Mouse (Mus musculus) mouse trophoblast stem cell (cell line): Measurements from ENCODE around the gene Eif3b.
"Not testable (repeated sequence)": the region's sequence is repeated elsewhere in the genome, so short reads cannot be mapped to it uniquely, and the experiment has no call there.

ENCODE experiments used
- in situ Hi-C, 2 experiments: fragments of 300-500 bp; cut with MseI, MboI; formaldehyde crosslinking; loops; 2 replicates in 1 of 2; 3 replicates in 1 of 2; pipeline ENCODE4 v1.15.1; 2025

Gene Eif3b

DNA sequence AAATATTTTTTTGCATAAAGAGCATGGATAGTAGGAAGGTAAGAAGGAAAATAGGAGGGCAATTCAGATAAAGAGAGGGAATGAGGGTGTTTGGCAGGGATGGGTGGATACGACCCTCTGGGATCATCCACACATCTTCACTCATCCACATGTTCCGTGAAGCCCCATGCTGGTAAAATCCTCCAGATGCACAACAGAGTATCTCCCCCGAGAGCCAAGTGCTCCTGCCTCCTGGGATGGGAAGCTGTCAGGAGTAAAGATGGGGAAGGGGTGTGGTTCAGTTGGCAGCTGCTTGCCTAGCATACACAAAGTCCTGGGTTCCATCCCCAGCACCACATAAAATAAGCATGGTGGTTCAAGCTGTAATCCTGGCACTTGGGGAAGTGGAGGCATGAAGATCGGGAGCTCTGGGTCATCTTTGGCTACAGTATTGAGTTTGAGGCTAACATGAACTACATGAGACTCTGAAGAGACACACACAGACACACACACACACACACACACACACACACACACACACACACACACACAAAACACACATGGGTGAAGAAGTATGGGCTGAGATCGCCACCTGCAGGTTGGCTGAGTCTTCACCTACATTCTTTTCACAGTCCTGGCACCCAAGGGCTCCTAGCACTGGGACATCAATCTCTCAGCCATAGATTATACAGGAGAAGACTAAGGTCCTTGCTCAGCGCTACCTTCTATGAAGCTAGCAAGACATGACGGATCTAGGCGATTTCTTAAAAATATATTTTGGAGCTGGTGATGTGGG, 22.8 kb upstream of the Eif3b start:
- in situ Hi-C loops, result no loop called here

DNA sequence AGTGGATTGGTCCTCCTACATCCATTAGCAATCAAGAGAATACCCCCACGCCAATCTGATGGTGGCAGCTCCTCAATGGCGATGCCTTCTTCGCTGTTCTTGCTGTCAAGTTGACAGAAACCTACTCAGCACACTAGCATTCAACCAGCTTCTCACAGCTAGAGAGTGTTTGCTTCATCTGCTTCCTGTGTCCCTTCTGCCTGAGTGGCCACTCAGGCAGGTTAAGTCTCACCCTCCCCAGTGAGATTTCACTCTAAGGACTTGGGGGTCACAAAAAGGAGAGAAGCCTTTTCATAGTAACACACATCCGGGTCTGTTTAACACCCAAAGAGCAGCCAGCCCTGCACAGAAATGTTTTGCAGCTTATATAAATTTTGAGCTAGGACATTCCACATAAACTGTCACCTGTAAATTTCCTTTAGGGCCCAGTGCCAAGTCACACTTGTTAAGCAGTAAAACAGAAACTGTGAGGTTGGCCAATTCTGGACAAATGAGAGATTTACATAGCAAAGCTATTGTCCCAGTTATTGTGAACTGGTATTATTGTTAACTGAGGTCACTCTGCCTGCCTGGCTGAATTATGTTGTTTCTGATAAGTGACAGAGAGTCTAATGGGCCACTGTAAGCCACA, 16.4 kb upstream of the Eif3b start:
- in situ Hi-C loops, result no loop called here

DNA sequence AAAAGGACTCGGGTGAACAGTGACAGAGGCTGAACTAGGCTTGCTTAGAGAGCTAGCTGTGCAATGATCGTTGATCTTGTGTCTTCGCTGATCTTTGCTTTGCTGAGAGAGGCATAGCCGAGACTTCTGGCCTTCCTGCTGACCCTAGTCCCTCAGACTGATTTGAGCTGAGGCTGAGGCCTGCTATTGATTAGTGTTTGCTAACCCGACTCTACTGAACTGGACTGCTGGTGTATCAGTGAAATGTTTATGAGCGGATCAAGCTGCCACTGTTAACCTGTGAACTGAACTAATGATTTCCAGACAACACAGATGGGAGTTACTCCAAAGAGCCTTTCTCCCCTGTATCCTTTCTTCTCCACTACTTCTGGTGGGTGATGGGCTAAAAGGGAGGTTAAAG, 14.0 kb upstream of the Eif3b start:
- in situ Hi-C loops, result no loop called here

DNA sequence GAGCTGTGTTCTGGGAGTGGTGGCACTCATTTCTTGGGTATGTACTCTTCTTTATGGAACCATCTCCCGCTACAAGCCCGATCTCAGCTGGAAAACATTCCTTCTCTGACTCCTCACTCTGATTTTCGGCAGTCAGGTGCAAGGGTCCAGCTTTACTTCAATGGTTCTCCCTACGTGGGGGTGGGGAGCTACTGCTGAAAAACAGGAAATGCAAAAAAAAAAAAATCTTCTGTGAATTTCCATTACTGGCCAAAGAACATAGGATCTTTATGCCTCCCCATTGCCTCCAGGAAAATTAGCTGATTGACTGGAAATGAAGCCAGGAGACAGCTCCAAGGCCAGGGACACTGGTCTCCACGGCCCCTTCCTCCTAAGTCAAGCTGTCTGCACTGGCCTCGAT, 12.5 kb upstream of the Eif3b start:
- in situ Hi-C loops, result no loop called here

DNA sequence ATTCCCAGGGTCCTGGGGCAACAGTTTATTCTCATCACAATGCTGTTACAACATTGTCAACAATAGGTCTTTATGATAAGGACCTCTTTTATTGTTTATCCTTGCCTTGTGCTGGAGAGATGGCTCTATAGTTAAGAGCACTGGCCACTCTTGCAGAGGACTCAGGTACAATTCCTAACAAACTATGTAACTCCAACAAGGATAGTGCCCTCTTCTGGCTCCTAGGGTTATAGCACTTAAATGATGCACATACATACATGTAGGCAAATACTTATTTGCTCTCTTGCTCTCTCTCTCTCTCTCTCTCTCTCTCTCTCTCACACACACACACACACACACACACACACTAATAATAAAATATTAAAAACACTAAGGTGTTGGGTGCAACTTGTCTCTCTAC, 10.3 kb upstream of the Eif3b start:
- in situ Hi-C loops, result no loop called here

DNA sequence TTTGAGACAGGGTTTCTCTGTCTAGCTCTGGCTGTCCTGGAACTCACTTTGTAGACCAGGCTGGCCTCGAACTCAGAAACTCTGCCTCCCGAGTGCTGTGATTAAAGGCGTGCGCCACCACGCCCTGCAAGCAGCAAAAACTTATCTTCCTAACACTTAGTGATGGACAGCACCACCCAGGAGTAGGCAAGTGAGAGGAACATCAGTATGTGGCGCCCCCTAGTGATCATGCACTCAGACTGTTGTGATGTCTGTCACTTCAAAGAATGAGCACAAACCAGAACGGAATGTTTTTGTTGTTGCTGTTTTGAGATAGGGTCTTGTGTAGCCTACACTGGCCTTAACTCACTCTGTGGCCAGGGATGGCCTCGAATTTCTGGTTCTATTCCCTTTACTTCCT, 7.8 kb upstream of the Eif3b start:
- in situ Hi-C loops, result no loop called here

DNA sequence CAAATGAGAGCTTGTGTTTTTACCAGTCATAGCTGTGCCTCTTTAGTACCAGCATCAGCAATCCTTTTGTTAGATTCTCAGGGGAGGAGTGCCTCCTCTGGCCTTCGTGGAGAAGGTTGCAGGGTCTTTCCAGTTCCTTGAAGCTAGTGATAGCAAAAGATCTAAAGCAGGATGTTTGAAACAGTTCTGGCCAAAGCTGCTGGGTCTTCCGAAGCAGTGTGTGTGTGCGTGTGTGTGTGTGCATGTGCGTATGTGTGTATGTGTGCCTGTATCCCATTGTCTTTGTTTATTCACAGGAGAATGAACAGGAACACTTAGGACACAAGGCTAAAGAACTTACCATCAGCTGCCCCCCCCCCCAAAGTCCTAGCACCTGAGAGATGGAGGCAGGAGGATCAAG, 4.5 kb upstream of the Eif3b start:
- in situ Hi-C loops, result no loop called here

DNA sequence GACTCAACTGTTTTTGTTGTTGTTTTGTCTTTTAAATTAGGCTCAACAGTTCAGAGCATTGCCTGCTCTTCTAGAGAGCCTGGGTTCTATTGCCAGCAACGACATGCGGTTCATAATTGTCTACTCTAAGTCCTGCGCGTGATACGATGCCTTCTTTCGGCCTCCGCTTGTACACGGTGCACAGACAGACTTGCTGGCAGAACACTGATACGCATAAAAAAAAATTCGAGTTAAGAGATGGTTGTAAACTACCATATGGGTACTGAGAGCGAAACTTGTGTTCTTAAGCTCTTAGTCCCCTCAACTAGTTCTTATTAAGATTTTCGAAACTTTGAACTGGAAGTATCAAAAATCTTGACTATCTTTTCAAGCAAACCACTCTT, 1.0 kb upstream of the Eif3b start:
- in situ Hi-C loops, result no loop called here

DNA sequence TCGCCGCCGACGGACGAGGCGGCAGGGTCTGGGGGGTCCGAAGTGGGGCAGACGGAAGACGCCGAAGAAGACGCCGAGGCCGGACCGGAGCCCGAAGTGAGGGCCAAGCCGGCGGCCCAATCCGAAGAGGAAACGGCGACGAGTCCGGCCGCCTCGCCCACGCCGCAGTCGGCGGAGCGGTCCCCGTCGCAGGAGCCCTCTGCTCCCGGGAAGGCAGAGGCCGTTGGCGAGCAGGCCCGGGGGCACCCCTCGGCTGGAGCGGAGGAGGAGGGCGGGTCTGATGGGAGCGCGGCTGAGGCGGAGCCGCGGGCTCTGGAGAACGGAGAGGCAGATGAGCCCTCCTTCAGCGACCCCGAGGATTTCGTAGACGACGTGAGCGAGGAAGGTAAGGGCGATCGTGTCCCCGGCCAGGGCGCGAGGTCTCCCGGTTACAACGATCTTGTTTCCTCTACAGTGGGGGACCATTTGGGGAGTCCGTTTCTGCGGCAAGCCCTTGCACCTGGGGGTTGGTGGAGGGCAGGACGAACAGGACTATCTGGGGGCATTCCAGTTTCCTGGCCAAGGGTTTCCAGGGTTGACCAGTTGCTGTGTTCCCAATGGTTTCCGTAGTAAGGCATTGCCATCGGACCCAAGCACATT, 433 bp downstream of the Eif3b start:
- in situ Hi-C loops, result no loop called here

DNA sequence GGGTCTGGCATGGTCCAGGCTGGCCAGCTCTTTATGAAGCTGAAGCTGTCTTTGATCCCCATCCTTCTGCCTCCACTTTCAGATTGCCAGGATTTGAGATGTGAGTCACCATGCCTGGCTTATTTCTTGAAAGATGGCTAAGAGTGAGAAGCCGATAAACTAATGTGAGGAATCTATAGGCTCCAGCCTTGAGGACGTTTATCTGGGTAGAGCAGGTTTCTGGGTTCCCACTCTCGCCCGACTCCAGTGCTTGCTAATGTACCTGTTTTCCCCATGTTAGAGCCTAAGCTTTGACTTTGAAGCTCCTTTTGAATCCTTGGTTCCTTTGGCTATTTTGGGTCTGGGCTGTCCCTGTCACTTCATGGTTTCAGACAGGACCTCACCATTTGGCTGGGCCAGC, 1.5 kb downstream of the Eif3b start:
- in situ Hi-C loops, result no loop called here

DNA sequence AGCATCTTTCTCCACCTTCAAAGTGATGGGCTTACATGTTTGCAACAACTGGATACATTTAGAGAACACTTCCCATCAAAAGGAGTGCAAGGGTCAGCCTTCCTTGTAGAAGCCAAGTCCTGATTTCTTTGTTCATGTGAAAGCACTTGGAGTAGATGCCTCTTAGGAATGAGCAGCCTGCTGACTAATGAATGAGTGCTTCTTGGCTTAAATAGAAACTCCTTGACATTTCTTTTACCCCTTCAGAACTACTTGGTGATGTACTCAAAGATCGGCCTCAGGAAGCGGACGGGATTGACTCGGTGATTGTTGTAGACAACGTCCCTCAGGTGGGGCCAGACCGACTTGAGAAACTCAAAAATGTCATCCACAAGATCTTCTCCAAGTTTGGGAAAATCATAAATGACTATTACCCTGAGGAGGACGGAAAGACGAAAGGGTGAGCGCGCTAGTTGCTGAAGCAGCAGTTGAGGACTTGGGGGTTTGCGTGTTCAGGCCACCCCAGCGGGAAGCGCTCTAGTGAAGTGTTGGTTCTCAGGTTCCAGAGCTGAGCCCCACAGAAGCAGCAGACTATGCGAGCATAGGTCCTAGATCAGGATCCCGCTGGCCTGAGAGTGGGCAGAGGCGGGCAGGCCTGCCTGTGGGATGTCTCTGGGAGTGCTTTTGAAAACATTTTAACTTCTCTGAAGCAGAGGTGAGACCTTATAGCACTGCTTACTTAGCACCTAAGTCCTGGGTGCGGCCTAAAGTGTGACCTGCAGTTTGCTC, 6.1 kb downstream of the Eif3b start:
- in situ Hi-C loops, result no loop called here

DNA sequence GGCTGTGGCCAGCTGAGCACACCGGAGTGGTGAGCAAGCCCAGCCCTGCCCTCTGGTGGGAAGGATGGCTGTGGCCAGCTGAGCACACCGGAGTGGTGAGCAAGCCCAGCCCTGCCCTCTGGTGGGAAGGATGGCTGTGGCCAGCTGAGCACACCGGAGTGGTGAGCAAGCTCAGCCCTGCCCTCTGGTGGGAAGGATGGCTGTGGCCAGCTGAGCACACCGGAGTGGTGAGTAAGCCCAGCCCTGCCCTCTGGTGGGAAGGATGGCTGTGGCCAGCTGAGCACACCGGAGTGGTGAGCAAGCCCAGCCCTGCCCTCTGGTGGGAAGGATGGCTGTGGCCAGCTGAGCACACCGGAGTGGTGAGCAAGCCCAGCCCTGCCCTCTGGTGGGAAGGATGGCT, 20.0 kb downstream of the Eif3b start:
- in situ Hi-C loops, result not testable (repeated sequence)

DNA sequence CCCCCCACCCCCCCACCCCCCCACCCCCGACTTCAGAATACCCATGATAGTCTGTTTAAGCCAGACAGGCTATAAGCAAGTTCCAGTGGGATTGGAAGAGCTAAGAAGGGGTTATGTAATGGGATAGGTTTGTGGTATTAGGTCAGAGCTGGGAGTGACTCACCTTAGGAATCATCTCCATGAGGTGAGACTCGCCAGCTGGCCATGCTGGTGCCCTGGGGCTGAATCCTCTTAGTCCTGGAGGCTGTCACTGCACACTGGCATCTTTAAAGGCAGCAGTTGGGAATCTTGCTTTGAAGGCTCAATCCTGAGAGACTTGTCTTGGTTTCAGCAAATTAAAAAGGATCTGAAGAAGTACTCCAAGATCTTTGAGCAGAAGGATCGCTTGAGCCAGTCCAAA, 22.3 kb downstream of the Eif3b start:
- in situ Hi-C loops, result no loop called here

DNA sequence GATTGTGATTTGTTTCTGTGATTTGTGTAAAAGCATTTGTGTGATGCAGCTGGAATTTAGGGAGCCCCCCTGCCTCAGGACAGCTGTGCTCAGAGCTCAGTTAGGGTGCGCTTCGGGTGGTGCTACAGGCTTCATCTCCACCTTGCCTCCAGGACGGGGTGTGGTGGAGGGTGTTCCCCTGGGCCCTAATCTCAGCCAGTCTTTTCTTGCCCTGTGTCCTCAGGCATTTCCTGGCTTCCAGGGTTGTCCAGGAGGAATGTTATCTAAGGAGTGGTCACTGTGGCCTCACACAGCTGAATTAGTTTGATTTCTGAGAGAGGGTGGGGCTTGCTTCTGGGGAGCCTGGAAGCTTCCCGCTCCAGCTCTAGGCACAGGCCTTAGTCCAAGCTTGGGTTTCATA, 24.9 kb downstream of the Eif3b start:
- in situ Hi-C loops, result no loop called here

DNA sequence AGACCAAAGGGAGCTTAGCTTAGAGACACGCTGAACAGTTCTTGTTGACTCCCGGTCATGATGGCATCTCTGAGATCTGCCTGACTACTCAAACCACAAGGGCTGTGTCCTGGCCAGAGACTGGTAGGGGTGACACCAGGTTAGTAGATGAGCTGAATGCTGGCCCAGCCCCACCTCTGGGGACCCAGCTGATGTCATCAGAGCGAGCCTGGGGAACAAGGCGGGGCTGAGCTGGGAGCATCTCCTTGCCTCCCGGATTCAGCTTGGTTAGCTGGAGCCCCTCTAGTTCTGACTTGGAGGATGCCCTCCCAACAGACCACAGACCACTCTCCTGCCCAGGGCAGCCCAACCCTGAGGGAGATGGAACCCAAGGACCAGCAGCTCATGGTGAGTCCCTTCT, 26.2 kb downstream of the Eif3b start, which contains the start of gene Gm4869:
TSS of gene Gm4869 (plus strand) at position 301 of the 400 bp plus-strand sequence.
- in situ Hi-C loops, result no loop called here

DNA sequence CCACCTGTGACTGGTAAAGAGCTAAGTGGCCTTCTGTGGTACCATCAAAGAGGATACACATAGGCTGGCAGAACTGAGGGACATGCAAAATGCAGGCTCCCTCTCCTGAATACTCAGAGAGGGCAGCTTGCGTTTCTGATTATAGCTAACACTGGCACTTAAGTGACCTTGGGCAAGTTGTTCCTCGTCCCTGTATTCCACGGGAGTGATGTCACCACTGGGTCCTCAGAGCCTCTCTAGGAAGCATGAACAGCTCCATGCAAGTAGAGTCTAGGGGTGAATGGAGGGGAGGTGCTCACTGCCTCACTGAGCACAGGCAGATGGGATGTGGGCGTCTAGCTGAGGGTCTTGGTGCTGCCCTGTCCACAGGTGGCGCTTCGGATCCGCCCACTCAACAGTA, 26.9 kb downstream of the Eif3b start:
- in situ Hi-C loops, result no loop called here

DNA sequence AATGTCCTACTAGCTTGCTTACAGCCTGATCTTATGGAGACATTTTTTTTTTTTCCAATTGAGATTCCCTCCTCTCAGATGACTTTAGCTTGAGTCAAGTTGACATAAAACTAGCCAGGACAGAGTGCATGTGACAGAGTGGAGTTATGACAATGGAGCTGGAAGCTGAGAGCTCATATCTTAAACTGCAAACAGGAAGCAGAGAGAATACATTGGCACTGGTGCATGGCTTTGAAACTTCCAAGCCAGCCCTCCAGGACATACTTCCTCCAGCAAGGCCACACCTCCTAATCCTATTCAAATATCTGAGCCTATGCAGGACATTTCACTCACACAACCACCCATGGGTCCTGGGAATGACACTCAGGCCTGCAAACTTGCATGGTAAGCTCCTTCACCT, 35.4 kb downstream of the Eif3b start:
- in situ Hi-C loops, result no loop called here

DNA sequence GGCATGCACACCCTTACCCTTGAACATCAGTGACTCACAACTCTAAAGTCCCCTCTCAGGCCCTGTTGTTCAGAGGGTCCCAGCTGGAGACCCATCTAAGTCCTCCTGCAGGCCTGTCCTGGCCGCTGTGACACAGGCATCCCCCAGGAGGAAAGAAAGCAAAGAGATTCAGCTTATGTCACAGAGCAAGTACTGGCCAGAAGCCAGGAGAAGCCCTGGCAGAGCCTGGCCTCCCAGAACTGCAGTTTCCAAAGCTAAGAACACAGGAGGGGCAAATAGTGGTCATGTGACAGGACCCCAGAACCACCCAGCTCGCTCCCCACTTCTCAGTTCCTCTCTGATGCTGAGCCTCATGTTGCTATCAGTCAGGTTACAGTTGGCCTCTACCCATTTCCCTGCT, 36.3 kb downstream of the Eif3b start:
- in situ Hi-C loops, result no loop called here

DNA sequence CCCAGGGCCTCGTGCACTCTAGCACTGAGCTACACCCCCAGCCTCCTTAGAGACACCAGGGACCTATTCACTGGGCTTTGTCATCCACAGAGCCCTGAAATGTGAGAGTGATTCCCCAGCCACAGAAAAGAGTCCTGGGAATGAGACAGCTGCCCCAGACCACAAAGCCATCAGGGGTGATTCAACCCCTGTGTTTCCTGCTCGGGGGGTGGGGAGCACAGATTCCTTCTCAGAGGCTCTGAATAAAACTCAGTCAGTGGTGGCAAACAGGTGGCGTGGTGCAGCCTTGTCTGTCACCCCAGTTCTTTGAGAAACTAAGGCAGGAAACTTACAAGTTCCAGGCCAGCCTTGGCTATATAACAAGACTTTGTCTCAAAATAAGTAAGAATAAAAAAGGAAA, 42.3 kb downstream of the Eif3b start:
- in situ Hi-C loops, result no loop called here

DNA sequence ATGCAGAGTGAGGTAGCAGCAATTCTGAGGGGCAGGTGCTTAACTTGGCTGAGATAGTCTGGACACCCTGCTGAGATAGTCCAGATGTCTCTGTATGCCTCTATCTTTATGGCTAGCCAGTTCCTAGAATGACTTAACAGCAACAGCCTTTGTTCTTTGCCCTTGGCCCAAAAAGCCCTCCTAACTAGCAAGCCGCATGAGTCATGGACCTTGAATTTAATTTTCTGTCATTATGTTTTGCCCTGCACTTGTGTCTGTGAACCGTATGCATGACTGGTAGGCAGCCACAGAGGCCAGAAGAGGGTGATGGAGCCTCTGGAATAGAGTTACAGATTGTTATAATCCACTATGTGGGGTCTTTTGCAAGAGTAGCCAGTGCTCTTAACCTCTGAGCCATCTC, 44.0 kb downstream of the Eif3b start:
- in situ Hi-C loops, result not testable (repeated sequence)

DNA sequence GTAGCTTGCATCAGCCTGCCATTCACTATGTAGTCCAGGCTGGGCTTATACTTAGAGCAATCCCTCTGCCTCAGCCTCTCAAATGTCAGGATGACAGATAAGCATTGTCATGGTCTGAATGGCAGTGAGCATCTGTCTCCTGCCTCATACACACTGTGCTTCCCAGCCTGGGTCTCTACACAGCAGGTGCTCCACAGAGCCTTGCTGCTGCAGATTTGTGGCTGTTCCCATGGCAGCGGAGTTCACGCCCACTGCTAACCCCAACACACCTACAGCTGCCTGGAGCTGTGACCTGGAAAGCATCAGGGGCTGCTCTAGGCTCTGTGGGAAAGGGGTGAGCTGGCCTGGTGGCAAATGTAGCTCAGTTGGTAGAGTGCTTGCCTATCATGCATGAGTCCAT, 45.8 kb downstream of the Eif3b start:
- in situ Hi-C loops, result no loop called here

DNA sequence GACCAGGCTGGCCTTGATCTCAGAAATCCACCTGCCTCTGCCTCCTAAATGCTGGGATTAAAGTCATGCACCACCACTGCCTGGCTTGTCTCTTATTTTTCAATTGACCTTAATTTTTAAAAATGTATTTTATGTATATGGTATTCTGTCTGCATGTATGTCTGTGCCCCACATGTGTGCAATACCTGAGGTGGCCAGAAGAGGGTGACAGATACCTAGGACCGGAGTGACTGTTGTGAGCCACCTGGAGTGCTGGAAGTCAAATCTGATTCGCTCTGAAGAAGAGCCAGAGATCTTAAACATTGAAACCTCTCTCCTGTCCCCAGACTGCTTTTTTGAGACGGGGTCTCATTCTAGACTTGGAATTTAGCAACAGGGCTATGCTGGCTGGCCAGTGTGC, 53.2 kb downstream of the Eif3b start:
- in situ Hi-C loops, result loop anchor here in 1 of 2 experiments (10.0 kb wide), 1 partner anchor 142 kb away; no protein-coding TSS in a partner anchor
